Mouse (Mus musculus) erythroid progenitor cell, adult 5-6 weeks (primary cell): ENCODE results near the gene Asic2. TPM values are rescaled to one million over a fixed set of nuclear protein-coding genes. Genes with fewer than 3 reads are reported as not detected.

Experiments used
- ATAC-seq: replicated peaks from 2 replicates; pipeline ENCODE4 v1.8.0; 2016; ENCODE audit warnings: moderate number of reproducible peaks, mild to moderate bottlenecking, moderate TSS enrichment, inconsistent platforms; ENCODE audit not compliant: poor library complexity, low FRiP score, severe bottlenecking
- total RNA-seq, 2 experiments: library from RNA; stranded (forward) in 1 of 2; stranded (reverse) in 1 of 2; fragments of 150-400 nt in 1 of 2; fragments of 186-747, 209-891 nt in 1 of 2; gene quantifications; 2 replicates each; pipeline versions ENCODE4 v1.2.3 to v1.2.4; 2015 to 2017; ENCODE audit warnings: low replicate concordance in 2 of 2

Asic2 gene
- total RNA-seq, 2 experiments from 2014 or later = 0.76 TPM; not detected in 1

GRCm38 (mm10) chr11:81767781-81768180, 200.5 kb downstream of the Asic2 start:
- no peak for ATAC-seq

- ATAC-seq = no peak
Measured at GRCm38 (mm10) chr11:81765288-81765687, 203.0 kb downstream of the Asic2 start.

GRCm38 (mm10) chr11:81764778-81765177, 203.5 kb downstream of the Asic2 start:
- ATAC-seq = no peak

GRCm38 (mm10) chr11:81757221-81757620, 211.0 kb downstream of the Asic2 start:
- ATAC-seq = no peak

GRCm38 (mm10) chr11:81750876-81751275, 217.4 kb downstream of the Asic2 start:
- ATAC-seq = no peak

- no peak for ATAC-seq
Measured at GRCm38 (mm10) chr11:81750016-81750415, 218.2 kb downstream of the Asic2 start.

- ATAC-seq = no peak
Measured at GRCm38 (mm10) chr11:81738995-81739394, 229.3 kb downstream of the Asic2 start.

GRCm38 (mm10) chr11:81737777-81738176, 230.5 kb downstream of the Asic2 start:
- no peak for ATAC-seq

GRCm38 (mm10) chr11:81722071-81722470, 246.2 kb downstream of the Asic2 start:
- no peak for ATAC-seq

GRCm38 (mm10) chr11:81714801-81715200, 253.5 kb downstream of the Asic2 start:
- ATAC-seq = no peak

GRCm38 (mm10) chr11:81706996-81707395, 261.3 kb downstream of the Asic2 start:
- ATAC-seq = no peak

- ATAC-seq = no peak
Measured at GRCm38 (mm10) chr11:81698008-81698407, 270.2 kb downstream of the Asic2 start.

GRCm38 (mm10) chr11:81695501-81695900, 272.8 kb downstream of the Asic2 start:
- no peak for ATAC-seq

- ATAC-seq = no peak
Measured at GRCm38 (mm10) chr11:81680511-81680910, 287.7 kb downstream of the Asic2 start.

- no peak for ATAC-seq
Measured at GRCm38 (mm10) chr11:81671724-81672123, 296.5 kb downstream of the Asic2 start.

GRCm38 (mm10) chr11:81670436-81670835, 297.8 kb downstream of the Asic2 start:
- no peak for ATAC-seq

GRCm38 (mm10) chr11:81658850-81659249, 309.4 kb downstream of the Asic2 start:
- no peak for ATAC-seq

GRCm38 (mm10) chr11:81657121-81657520, 311.1 kb downstream of the Asic2 start:
- no peak for ATAC-seq

GRCm38 (mm10) chr11:81647828-81648227, 320.4 kb downstream of the Asic2 start:
- no peak for ATAC-seq

GRCm38 (mm10) chr11:81645549-81645948, 322.7 kb downstream of the Asic2 start:
- no peak for ATAC-seq

- no peak for ATAC-seq
Measured at GRCm38 (mm10) chr11:81636356-81636755, 331.9 kb downstream of the Asic2 start.
